Mouse (Mus musculus): ENCODE measurements around the gene 5330417C22Rik. TPM values are rescaled to one million over a fixed set of nuclear protein-coding genes. Genes with fewer than 3 reads are reported as not detected.

The 5330417C22Rik gene
- polyA plus RNA-seq, 1 experiment, result 0.01 TPM

- Histone ChIP-seq H3K4me3 (ENCODE audit: insufficient read depth, poor library complexity, severe bottlenecking) (no peak overlapping the region), H3ac (ENCODE audit: control insufficient read depth, insufficient read length, low read depth) (no peak overlapping the region), H3K79me3 (ENCODE audit: low read depth) (no peaks in the 10 kb centered on the region), H3K36me3 (ENCODE audit: control insufficient read depth, insufficient read depth) (no peaks in the 10 kb centered on the region), H3K79me2 (ENCODE audit: control insufficient read depth, insufficient read depth) (no peaks in the 10 kb centered on the region), H3K27me3 (ENCODE audit: control insufficient read depth, insufficient read depth, insufficient read length) (peaks cover 67% of the 10 kb centered on the region)
- TF ChIP-seq MAX (IDR thresholded peaks at IDR 0.05) (no peak), CEBPB (IDR thresholded peaks at IDR 0.05; ENCODE audit: low read depth) (no peak), USF1 (IDR thresholded peaks at IDR 0.05; ENCODE audit: low read depth) (no peak), MYOG (IDR thresholded peaks at IDR 0.05; ENCODE audit: control insufficient read depth, extremely low read depth, insufficient read length) (no peak), MYOD1 (IDR thresholded peaks at IDR 0.05; ENCODE audit: control insufficient read depth, insufficient read length, low read depth) (no peak), FOSL1 (IDR thresholded peaks at IDR 0.05; ENCODE audit: insufficient read depth, low read length, poor library complexity, severe bottlenecking) (no peak), CTCF (IDR thresholded peaks at IDR 0.05; ENCODE audit: control insufficient read depth, insufficient read depth, insufficient read length) (no peak)
These were observed 126.0 kb downstream of the 5330417C22Rik start for GRCm38 (mm10) chr3:108410359-108410714.

GRCm38 (mm10) chr3:108409656-108410358 lies 126.5 kb downstream of the 5330417C22Rik start:
- Histone ChIP-seq H3K36me3 (ENCODE audit: control insufficient read depth, insufficient read depth) (no peaks in the 10 kb centered on the region), H3K79me2 (ENCODE audit: control insufficient read depth, insufficient read depth) (no peaks in the 10 kb centered on the region), H3K27me3 (ENCODE audit: control insufficient read depth, insufficient read depth, insufficient read length) (peaks cover 66% of the 10 kb centered on the region), H3ac (ENCODE audit: control insufficient read depth, insufficient read length, low read depth) (no peak overlapping the region), H3K79me3 (ENCODE audit: low read depth) (no peaks in the 10 kb centered on the region), H3K4me3 (ENCODE audit: insufficient read depth, poor library complexity, severe bottlenecking) (no peak overlapping the region)
- TF ChIP-seq CTCF (IDR thresholded peaks at IDR 0.05; ENCODE audit: control insufficient read depth, insufficient read depth, insufficient read length), result no peak
- no peak for TF ChIP-seq MAX (IDR thresholded peaks at IDR 0.05)
- no peak for TF ChIP-seq FOSL1 (IDR thresholded peaks at IDR 0.05; ENCODE audit: insufficient read depth, low read length, poor library complexity, severe bottlenecking)
- no peak for TF ChIP-seq MYOG (IDR thresholded peaks at IDR 0.05; ENCODE audit: control insufficient read depth, extremely low read depth, insufficient read length)
- TF ChIP-seq MYOD1 (IDR thresholded peaks at IDR 0.05; ENCODE audit: control insufficient read depth, insufficient read length, low read depth), result no peak
- TF ChIP-seq USF1 (IDR thresholded peaks at IDR 0.05; ENCODE audit: low read depth), result no peak
- no peak for TF ChIP-seq CEBPB (IDR thresholded peaks at IDR 0.05; ENCODE audit: low read depth)

DNA sequence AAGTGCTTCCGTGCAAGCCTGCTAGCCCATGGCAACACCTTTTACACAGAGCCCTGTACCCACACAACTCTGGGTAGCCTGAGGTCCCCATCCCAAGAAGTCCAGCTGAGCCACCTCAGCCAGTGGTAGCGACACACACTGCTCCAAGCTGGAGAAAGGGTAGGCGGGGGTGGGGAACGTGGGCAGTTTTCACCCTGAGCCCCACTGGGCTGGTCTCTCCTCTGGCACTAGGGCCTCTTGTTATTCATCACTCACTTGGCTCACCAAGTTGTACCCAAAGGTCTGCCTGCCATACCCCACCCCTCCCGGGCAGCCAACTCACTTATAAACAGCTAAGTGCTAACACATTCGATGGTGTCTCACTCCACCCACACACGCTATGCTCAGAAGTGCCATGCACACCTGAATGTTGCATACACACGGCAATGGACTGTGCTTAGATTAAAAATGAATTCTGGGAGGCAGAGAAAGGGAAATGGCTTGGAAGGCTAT lies 127.8 kb downstream of the 5330417C22Rik start:
- Histone ChIP-seq H3ac (ENCODE audit: control insufficient read depth, insufficient read length, low read depth) (no peak overlapping the region), H3K79me2 (ENCODE audit: control insufficient read depth, insufficient read depth) (no peaks in the 10 kb centered on the region), H3K79me3 (ENCODE audit: low read depth) (no peaks in the 10 kb centered on the region), H3K36me3 (ENCODE audit: control insufficient read depth, insufficient read depth) (no peaks in the 10 kb centered on the region), H3K4me3 (ENCODE audit: insufficient read depth, poor library complexity, severe bottlenecking) (no peak overlapping the region), H3K27me3 (ENCODE audit: control insufficient read depth, insufficient read depth, insufficient read length) (peaks cover 74% of the 10 kb centered on the region)
- TF ChIP-seq CEBPB (IDR thresholded peaks at IDR 0.05; ENCODE audit: low read depth) (no peak), USF1 (IDR thresholded peaks at IDR 0.05; ENCODE audit: low read depth) (no peak), MYOG (IDR thresholded peaks at IDR 0.05; ENCODE audit: control insufficient read depth, extremely low read depth, insufficient read length) (no peak), CTCF (IDR thresholded peaks at IDR 0.05; ENCODE audit: control insufficient read depth, insufficient read depth, insufficient read length) (no peak), FOSL1 (IDR thresholded peaks at IDR 0.05; ENCODE audit: insufficient read depth, low read length, poor library complexity, severe bottlenecking) (no peak), MYOD1 (IDR thresholded peaks at IDR 0.05; ENCODE audit: control insufficient read depth, insufficient read length, low read depth) (no peak), MAX (IDR thresholded peaks at IDR 0.05) (no peak)

- no peaks in the 10 kb centered on the region for H3K79me2 ChIP-seq (ENCODE audit: control insufficient read depth, insufficient read depth)
- H3K79me3 ChIP-seq (ENCODE audit: low read depth), result no peaks in the 10 kb centered on the region
- TF ChIP-seq CEBPB (IDR thresholded peaks at IDR 0.05; ENCODE audit: low read depth) (no peak), MYOD1 (IDR thresholded peaks at IDR 0.05; ENCODE audit: control insufficient read depth, insufficient read length, low read depth) (no peak), MAX (IDR thresholded peaks at IDR 0.05) (no peak), FOSL1 (IDR thresholded peaks at IDR 0.05; ENCODE audit: insufficient read depth, low read length, poor library complexity, severe bottlenecking) (no peak), MYOG (IDR thresholded peaks at IDR 0.05; ENCODE audit: control insufficient read depth, extremely low read depth, insufficient read length) (no peak), CTCF (IDR thresholded peaks at IDR 0.05; ENCODE audit: control insufficient read depth, insufficient read depth, insufficient read length) (no peak), USF1 (IDR thresholded peaks at IDR 0.05; ENCODE audit: low read depth) (no peak)
- H3K4me3 ChIP-seq (ENCODE audit: insufficient read depth, poor library complexity, severe bottlenecking), result no peak overlapping the region
- no peak overlapping the region for H3ac ChIP-seq (ENCODE audit: control insufficient read depth, insufficient read length, low read depth)
- no peaks in the 10 kb centered on the region for H3K36me3 ChIP-seq (ENCODE audit: control insufficient read depth, insufficient read depth)
- H3K27me3 ChIP-seq (ENCODE audit: control insufficient read depth, insufficient read depth, insufficient read length), result peaks cover 85% of the 10 kb centered on the region
These were observed 129.9 kb downstream of the 5330417C22Rik start for GRCm38 (mm10) chr3:108406306-108406885.

Small RNA genes lying within 50 kb of the gene (microRNA-seq; reads per million reads assigned to microRNA genes)
- not detected for gene Gm22860 (ENCODE audit: borderline microRNAs expressed)

Other genes starting within 250 kb of the 5330417C22Rik start
- not detected for gene Mybphl, start 171.6 kb downstream of the 5330417C22Rik start, polyA plus RNA-seq (2012; fragmentation: generic; extraction: Trizol)
- 27.9 TPM for gene Psrc1, start 152.7 kb downstream of the 5330417C22Rik start, polyA plus RNA-seq (2012; fragmentation: generic; extraction: Trizol)
- not detected for gene Celsr2, start 121.0 kb downstream of the 5330417C22Rik start, polyA plus RNA-seq (2012; fragmentation: generic; extraction: Trizol)
- gene Sars, start 91.3 kb downstream of the 5330417C22Rik start, polyA plus RNA-seq (2012; fragmentation: generic; extraction: Trizol), result 272 TPM
- not detected for gene 1700013F07Rik, start 2.4 kb downstream of the 5330417C22Rik start, polyA plus RNA-seq (2012; fragmentation: generic; extraction: Trizol)
- gene Tmem167b, start 25.9 kb upstream of the 5330417C22Rik start, polyA plus RNA-seq (2012; fragmentation: generic; extraction: Trizol), result 13.0 TPM
- gene Taf13, start 35.2 kb upstream of the 5330417C22Rik start, polyA plus RNA-seq (2012; fragmentation: generic; extraction: Trizol), result 12.3 TPM
- gene Wdr47, start 54.7 kb upstream of the 5330417C22Rik start, polyA plus RNA-seq (2012; fragmentation: generic; extraction: Trizol), result 3.4 TPM
- gene Clcc1, start 117.4 kb upstream of the 5330417C22Rik start, polyA plus RNA-seq (2012; fragmentation: generic; extraction: Trizol), result 19.8 TPM
- gene Gpsm2, start 185.8 kb upstream of the 5330417C22Rik start, polyA plus RNA-seq (2012; fragmentation: generic; extraction: Trizol), result 29.0 TPM
- 0.20 TPM for gene Aknad1, start 203.1 kb upstream of the 5330417C22Rik start, polyA plus RNA-seq (2012; fragmentation: generic; extraction: Trizol)